Mouse (Mus musculus): Measurements from ENCODE around the gene Asl.

DNA sequence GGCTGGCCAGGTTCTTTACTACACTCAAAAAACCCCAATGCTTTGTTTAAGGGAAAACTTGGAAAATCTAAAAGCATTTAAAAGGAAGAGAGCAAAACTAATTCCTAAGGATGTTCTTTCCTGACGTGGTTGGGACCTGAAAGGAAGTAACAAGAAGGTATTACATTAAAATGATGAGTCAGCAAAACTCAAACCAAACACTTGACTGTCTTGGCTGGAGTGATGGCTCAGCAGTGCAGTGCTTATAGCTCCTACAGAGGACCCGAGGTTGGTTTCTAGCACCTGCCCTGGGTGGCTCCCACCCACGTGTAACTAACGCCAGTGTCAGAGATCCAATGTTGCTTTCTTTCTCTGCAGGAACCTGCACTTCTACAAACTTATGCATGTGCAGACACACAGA lies 12.2 kb upstream of the Asl start:
- TF ChIP-seq CTCF (conservative IDR thresholded peaks at IDR 0.05; ENCODE audit: insufficient read depth, insufficient read length, low read depth, low read length) (no peak), POLR2A (IDR thresholded peaks at IDR 0.05; ENCODE audit: low read depth, low read length) (no peak)
